Mouse (Mus musculus): ENCODE results near the gene Zswim8. TPM values are rescaled to one million over a fixed set of nuclear protein-coding genes. Genes with fewer than 3 reads are reported as not detected.

Gene Zswim8
- total RNA-seq, 2 experiments from 2014 or later, result 33.0 to 33.6 TPM

DNA sequence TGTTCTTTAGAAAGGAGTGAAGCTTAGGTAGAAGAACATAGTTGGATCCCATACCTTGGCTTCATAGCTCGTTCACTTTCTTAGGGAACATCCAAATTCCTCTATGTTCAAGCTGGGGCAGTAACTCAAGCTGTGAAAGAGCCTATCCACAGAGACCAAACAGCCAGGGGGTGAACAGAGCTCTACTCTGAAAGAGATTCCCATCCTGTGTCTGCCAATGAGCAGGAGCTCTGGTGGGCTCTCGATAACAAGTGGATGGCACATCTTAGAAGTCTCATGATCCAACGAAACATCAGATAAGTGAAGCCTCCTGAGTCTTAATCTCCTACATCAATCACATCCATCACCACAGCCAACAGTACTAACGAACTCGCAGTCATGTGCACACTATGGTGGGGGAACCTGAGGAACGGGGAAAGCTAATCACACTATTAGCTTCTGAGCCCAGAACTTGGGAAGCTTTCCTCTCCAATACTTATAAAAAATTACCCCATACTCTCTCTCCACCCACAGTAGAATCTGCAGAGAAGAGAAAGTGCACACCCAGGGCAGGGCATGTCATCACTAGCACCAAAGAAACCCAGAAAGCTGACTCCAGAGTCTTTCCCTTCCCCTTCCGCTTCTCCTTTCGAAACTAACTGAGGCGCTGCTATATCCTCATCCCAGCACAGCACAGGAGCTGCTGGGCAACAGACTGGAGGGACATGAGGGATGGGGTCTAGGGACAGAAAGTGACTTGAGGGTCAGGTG is 23.7 kb downstream of the Zswim8 start:
- DNase-seq, result no peak

DNA sequence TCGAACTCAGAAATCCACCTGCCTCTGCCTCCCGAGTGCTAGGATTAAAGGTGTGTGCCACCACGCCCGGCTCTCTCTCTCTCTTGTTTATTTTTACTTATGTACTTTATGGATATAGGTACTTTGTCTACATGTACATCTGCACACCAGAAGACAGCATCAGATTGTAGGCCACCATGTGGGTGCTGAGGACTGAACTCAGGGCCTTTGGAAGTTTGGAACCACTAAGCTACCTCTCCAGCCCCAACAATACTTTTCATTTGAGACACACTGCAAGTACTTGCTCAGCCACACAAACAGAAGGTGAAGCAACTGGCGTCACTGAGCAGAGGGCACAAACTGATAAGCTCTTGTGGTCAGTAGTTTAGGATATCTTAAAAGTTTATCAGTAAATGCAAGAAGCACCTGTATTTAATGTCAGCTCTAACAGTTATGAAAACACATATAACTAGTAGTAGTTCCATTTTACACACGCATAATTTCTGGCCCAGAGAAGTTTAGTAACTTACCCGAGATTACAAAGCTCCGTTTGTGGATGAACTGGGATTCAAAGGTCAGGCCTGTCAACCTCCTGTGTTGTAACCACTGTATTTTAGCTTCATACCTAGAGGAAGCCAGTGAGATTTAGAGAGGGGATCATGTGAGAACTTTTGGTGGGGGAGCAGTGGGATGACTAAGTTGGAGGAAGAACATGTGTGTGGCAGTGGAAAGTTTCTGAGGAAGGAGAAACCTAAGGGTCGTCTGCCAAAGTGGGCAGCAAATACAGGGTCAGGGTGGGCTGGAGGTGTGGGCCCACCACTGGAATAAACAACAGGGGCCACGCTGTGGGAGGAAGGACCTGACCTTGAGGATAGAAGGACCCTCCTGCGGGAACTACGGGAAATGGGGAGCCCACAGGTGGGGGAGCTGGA is 25.9 kb downstream of the Zswim8 start:
- DNase-seq, result no peak

DNA sequence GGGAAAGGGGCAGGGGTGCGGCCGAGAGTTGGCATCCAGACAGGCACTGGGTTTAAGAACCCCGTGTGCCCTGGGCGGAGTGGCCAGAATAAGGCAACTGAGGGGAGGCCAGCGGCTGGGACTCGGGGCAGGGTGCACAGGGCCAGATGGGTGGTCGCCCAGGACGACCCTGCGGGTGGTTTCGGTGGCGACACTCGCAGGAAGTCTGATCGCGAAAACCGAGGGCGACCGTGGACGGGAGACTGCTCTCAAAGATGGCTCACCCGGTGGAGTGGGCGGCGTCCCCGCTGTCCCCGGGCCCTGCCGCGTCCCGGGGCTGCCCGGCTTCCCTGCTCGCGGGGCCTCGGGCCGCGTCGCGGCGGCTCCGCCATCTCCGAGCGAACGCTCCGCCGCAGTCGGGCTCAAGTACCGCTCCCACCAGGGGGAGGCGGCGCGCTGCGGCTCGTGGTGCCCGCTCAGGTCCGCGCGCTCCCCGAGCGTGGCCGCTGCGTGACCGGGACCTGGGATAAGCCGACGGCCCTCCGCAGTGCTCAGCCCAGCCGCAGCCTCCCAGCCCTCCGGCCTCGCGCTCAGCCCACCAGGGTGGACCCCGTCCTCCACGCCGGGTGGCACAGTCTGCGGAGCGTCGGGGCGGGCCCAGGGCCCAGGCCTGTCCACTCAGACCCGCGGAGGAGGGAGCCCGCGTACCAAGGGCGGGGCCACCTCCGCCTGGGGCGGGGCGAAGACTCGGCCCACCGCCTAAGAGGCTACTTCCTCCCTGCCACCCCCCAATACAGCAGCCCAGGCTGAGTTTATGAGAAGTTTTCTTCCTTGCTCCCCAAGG is 26.8 kb downstream of the Zswim8 start, which contains the start of gene Ndst2:
TSS of gene Ndst2 (minus strand) at position 611 of the 823 bp plus-strand sequence.
- peak; percentile 91 for DNase-seq

DNA sequence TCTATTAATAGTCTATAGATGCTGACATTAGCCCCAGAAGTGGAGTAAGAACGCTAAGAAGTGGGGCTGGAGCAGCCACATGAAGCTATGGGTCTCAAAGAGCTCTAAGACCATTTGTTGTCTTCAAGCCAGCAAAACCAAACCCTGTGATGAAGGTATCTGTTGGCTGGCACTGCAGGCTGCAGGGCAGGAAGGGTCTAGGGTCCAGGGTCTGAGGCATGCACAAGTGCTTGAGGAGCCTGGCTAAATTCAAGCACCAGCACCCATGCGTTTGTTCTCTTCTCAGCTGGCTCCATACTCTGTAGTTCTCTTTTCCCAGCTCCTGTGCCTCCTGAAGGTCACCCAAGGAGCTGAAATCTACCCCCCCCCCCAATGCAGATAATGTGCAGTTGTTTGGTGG is 27.7 kb downstream of the Zswim8 start:
- no peak for DNase-seq

DNA sequence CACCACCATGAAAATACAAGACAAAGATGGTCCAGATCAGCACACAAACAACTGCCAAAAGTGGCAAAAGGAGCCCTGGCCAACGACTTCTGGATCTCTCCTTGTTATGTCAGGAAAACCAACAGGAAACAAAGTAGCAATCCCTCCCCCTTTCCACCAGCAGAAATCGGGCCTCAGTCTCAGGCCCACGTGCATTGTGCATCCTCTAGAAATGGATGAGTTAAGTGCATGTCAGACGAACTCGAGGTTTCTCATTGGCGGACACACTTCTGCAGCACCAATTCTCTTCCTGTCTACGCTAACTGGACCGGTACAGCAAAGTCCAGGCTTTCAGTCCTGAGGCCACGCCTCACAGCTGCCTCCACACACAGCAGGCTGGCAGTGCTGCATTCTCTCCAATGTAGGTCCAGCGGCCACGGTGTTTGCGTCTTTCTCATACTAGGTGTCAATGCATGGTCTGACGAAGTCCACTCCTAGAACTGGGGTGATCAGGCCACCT is 28.6 kb downstream of the Zswim8 start:
- no peak for DNase-seq

DNA sequence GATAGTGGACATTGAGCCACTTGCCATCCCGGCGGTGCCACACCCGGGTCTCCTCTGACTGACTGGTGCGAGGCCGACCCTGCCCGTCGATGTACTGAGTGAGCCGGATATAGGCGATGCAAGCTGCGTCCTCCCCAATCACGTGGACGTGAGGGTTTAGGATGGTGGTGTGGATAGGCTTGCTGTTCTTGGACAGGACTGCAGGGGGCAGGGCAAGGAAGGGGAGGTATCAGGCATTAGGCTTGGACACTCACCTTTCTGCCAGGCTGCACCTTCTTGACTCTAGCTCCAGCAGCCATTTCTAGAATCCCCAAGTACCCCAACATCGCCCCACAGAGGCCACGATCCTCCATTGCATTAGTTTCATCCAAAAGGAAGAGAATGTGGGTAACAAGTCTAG is 30.0 kb downstream of the Zswim8 start:
- peak; percentile 55 for DNase-seq

DNA sequence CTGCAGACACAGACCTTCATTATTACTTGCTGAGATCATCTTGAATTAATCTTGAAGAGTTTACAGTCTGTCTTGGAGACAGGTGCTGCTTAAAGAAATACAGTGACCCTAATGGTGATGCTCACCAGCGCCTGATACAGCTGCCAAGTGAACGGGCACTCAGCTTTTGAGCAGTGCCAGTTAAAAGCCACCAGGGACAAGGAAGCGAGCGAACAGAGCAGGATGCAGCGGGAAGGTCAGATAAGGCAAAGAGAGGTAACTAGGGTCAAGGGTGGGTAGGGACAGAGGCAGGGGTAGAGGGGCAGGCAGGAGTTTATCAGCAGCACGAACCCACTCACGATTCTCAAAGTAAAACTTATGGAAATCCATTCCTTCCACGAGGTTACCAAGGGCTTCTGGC is 31.2 kb downstream of the Zswim8 start:
- DNase-seq, result no peak

DNA sequence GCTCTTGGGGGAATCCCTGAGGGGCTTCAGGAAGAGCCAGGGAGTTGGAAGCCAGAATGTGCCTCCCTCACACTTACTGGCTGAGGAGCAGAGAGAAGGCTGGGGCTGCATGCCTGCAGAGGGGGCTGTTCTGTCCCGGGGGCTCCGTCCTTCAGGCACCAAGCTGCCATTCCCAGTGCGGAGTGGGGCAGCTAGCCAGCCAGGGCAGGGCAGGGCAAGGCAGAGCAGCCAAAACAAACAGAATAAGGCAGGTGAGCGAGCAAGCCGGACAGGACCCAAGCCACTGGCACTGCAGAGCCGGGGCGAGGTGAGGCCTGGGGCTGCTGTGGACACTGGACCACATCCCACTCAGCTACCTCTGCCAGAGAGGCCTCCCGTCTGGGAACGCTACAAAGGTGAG is 33.9 kb downstream of the Zswim8 start:
- no peak for DNase-seq

DNA sequence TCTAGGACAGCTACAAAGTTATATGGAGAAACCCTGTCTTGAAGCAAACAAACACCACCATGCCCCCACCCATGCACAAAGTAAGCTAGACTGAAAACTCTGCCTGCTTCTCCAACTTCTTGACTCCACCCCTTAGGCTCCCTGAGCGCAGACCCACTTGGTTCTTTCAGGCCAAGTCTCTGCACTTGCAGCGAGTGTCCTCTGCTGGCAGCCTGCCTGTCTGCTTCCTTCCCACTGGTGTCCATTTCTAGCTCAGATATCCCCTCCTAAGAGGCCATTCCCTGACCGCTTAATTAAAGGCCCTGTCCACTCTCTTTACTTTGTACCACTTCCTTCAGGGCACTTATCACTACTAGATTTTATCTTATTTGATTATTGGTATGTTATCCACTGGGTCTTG is 36.3 kb downstream of the Zswim8 start:
- no peak for DNase-seq

DNA sequence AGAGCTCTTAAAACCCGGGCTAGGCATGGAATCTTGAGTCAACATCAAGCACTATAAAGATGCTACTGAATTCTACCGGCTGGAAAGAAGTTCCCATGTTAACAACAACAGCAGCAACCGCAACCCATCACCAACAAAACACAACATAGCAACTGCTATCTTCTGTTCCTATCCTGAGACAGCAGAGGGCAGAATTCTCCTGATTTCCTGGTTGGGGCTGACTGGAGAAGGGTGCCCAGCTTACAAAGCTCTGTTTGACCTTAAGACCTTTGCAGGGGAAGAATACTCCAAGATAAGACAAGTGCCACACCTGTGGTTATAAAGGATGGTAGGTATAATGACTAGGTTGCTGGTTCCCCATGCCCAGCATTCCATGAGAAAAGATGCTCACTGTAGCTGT is 39.6 kb downstream of the Zswim8 start:
- no peak for DNase-seq

DNA sequence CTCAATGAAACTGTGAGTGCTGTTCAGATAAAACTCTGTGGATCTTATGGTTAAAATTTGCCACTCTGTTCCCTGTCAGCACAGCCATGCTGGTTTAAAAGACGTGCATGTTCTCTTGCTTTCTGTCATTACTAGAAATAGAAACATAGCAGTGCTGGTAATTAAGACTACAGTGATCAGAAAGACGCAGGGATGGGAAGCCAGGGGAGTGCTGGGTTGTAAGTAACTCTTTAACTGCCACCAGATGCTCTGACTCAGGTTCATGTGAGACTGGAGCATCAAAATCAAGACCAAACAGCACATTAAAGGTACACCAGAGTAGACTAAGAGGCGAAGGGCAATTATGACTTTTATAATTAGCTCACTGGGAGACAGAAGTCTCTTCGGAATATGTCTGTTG is 41.0 kb downstream of the Zswim8 start:
- DNase-seq, result no peak

DNA sequence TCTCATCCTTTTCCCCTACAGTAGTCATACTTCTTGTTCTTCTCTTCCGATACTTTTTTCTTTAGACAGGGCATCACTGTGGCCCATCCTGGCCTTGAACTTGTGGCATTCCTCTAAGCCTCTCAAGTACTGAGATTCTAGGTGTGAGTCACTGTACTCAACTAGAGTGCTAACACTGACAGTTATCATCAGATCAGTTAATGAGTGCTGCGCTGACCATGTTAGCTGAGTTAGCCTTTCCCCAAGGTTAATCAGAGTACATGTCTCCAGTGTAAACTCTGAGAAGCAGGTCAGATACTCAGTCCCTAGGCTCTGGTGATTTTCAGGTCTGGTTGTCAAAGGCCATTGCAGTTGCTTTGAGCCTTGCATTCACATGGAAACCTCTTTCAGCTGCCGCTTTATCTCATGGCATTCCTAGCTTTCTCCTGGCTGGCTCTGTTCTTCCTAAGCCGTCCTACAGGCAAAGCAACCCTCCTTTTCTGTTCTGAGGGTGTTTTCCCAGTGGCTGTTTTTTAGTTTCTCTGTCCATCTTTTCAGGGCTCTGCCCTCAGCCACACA is 42.2 kb downstream of the Zswim8 start:
- no peak for DNase-seq

DNA sequence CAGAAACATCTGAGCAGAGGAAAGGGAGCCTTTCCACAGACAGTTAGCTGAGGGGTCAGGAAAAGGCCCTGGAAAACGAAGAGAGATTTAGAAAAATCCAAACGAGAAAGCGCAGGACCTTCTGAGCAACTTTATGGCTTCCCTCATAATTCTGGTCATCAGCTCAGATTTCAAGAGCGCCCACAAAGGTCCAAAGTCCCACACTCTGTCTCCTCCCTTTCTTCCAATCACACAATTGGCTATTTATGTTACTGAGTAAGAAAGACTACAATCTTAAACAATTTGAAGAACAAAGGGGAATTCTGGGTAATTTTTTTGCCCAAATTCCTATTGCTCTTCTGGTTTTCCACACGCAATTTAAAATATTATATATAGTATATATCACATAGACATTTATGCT is 43.2 kb downstream of the Zswim8 start:
- DNase-seq, result no peak

DNA sequence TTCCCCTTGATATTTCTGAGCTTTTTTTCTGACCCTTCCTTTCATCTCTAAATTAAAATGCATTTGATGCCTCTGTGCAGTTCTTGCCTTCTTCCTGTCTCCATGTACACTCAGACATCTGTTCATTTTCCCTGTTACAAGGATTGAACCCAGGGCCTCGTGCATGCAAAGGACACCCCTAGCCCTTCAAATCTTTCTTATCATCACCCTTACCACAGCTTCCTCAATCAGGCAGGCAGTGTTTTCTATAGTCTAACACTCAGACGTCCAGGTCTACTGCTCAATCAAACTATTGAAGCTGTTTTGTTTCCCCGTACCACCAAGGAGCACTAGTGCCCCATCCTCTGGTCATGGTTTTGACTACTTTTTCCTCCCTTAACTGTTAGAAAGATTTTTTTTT is 46.4 kb downstream of the Zswim8 start:
- DNase-seq, result no peak

DNA sequence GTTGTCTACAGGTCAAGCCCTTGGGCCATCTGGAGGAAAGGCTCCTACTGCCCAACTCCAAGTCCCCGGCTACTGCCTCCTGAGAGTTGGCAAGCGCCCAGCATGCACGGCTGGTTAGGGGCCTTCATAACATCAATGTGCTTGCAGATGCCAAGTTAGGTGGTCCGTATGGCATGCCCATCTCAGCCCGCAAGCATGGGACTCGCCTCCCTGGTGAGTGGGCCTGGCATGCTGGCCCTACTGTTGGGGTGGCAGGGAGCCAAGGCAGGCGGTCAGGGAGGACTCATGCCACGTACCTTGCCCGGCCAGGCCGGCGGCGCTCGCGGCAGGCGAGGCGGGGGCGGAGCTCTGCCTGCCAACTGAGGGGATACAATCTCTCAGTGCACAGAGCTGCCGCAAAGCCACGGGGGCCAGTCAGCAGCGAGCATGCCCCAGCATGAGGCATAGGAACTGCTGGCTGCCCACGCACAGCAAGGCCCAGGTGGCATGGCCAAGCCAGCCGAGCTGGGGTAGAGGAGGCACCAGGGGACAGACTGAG is 50.1 kb downstream of the Zswim8 start:
- DNase-seq, result peak; percentile 38

DNA sequence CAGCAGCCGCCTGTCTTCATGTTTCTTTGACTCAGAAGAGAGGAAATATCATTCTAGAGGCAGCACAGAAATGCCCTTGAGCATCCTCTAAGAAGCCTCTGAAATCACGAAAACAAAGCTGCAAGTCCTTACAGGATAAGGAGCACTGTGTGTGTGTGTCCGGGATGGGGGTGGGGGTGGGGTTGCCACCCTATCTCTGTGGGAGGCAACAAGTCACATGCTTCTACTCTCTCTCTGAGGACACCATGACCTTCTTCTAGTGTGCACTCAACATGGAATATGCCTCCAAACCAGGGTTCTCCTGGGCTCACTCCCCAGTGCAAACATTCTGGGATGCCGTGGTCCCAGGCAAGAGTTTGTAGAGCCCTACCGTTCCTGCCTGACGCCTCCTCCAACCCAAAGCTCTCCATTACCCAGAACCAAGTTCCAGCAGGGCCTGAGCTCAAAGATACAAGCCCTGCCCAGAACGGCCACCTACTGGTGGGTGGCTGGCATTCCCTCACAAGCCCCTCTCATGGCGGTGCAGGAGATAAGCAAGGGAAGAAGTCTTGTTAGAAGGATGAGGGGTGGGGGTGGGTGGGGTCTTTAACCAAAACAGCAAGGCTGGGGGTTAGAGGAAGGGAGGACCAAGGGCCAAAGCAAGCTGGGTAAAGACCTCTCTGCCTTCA is 51.5 kb downstream of the Zswim8 start:
- DNase-seq, result no peak

DNA sequence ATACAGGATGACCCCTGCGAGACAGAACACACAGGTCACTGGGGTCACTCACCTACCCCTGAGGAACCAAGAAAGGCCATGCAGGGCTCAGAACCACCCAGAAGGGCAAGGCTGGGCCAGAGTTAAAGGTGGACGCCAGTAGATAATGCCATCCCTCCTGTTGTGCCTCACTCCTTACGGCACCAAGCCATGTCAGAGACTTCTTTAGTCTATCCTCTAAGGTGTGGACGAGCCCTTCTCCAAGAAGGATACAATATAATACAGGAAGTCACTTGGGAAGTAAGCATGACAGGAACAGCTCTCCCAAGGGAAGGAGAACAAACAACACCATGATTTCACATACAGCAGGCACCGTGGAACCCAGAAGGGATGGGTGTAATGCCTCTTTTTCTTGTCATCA is 57.6 kb downstream of the Zswim8 start:
- no peak for DNase-seq

DNA sequence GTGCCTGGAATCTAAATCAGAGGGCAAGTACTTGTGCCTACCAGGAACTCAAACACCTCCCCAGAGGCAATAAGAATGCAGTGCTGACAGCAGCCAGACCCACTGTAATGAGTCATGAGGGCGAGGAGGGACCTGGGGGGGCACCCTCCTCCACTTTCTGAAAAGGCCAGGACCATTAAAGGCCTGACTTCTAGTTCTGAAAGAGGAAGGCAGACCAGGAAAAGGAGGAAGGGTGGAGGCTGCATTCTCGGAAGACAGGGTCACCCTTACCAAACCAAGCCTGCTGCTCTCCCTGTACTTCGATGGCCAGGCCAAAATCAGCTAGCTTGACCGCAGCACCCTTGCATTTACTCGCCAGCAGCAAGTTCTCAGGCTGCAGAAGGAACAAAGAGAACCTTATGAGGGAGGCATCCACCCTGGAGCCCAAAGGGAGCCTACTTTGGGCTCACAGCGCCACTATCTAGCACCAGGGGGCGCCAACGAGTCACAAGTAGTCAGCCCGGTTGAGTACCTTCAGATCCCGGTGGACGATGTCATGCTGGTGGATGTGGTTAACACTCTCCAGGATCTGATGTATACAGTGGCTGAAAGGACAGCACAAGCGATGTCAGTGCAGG is 58.4 kb downstream of the Zswim8 start:
- DNase-seq, result peak; percentile 83

DNA sequence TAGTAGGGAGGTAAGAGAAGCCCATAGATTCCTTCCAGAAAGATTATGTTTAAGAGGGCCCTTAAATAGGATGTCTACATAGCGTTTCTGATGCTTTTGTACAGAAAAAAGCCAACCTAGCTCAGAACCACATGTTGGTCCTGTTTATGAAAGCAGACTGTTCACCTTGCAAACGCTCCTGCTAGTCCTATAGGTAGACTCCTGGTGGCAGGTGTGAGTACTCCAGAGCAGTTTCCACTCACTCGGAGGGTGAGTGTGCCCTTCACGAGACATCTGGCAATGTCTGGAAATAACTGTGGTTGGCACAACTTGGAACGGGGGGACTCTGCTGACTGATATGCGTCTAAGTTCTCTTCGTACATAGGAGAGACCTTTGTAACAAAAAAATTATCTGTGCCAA is 60.6 kb downstream of the Zswim8 start:
- no peak for DNase-seq

DNA sequence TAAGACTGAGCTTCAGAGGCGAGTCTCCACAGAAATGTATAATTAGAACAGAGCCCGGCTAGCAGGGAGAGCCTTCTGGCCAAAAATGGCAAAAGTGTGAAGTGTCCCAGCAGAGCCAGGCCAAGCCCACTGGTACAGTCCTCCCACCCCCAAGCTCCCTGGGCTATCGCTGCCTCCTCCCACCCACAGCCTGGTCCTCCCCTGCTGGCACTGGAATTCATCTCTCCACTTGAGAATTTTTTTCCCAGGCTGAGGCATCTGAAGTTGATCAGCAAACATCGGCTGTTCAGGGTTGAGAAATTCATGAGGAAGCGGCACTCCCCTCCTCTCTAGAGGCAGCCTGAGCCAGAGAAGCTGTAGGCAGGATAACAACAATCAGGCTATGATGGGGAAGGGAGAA is 61.2 kb downstream of the Zswim8 start:
- DNase-seq, result no peak

DNA sequence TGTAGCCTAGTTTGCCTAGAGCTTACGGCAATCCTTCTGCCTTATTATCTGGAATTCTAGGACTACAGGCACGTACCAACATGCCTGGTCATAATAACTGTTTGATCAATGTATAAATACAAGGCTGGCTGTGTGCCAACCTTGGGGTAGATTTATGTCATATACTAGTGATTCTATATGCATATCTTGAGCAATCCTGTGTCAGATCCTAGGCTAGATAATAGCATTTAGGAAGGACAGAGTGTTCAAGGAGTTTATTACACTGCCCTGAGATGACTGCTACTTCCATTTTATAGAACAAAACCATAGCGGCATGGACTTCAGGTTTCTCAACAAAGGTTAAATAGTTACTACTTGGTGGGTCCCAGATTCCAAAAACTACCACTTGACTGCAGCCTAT is 64.6 kb downstream of the Zswim8 start:
- DNase-seq, result no peak
